Mouse (Mus musculus) lung, postnatal 0 days (tissue): ENCODE results near the gene Ube3b.

Source experiments
- CTCF ChIP-seq: IDR thresholded peaks from 2 replicates; pipeline ENCODE4 v1.5.1; 2016; ENCODE audit warnings: antibody characterized with exemption, mild to moderate bottlenecking
- EP300 ChIP-seq: IDR thresholded peaks from 2 replicates; pipeline ENCODE4 v1.6.1; 2016; ENCODE audit warnings: antibody characterized with exemption, mild to moderate bottlenecking, control low read depth

DNA sequence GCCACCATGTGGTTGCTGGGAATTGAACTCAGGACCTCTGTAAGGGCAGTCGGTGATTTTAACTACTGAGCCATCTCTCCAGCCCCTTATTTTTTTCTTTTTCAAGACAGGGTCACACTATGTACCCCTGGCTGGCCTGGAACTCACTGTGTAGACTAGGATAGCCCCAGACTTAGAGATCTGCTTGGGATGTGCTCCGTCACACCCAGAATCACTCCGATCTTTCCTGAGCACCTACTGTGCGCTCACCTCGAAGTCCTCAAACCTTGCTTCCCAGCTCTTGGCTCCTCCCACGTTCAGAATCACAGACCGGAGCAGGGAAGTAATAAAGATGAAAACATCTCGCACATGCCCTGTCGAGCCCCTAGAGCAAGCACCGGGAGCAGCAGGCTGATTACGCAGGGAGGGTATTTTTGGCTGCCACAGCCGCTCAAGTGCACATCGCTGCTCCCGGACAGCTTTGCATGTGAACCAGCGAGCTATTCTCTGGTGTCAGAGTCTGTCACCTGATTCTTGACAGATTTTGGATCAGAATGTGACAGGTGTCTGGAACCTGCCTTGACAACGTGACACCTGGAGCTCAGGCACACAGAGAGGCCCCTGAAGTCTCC, 76.7 kb downstream of the Ube3b start:
- no peak for TF ChIP-seq CTCF
- no peak for TF ChIP-seq EP300
